Mouse (Mus musculus) CH12.LX (cell line): ENCODE measurements around the gene Olfr1214. TPM values are rescaled to one million over a fixed set of nuclear protein-coding genes. Genes with fewer than 3 reads are reported as not detected.

Experiments
- DNase-seq: peaks from one replicate; pipeline ENCODE4 v3.0.0-alpha.2; 2013; ENCODE audit errors: extremely low read depth
- H3K27ac ChIP-seq: 2 replicates; pipeline ENCODE4 v1.5.1; 2012; ENCODE audit warnings: low read depth, mild to moderate bottlenecking, control low read depth, moderate library complexity; ENCODE audit not compliant: insufficient read depth
- H3K27me3 ChIP-seq: replicated peaks from 2 replicates; pipeline ENCODE3; 2012; ENCODE audit warnings: inconsistent platforms
- H3K36me3 ChIP-seq, 2 experiments: replicated peaks in 1 of 2; 2 replicates each; pipeline versions ENCODE3 to v1.6.1; 2012; ENCODE audit warnings: inconsistent platforms in 1 of 2, low read length in 1 of 2, mild to moderate bottlenecking in 1 of 2, mixed read lengths in 1 of 2, moderate library complexity in 1 of 2; ENCODE audit not compliant: control insufficient read depth in 1 of 2, insufficient read depth in 1 of 2
- H3K4me1 ChIP-seq, 2 experiments: 2 replicates each; pipeline ENCODE4 v1.6.1; 2012; ENCODE audit warnings: inconsistent platforms in 1 of 2, moderate library complexity in 1 of 2; ENCODE audit not compliant: insufficient read depth in 2 of 2, control insufficient read depth in 1 of 2
- H3K4me2 ChIP-seq: 2 replicates; pipeline ENCODE4 v1.6.1; 2012; ENCODE audit warnings: low read depth, mild to moderate bottlenecking, control low read depth; ENCODE audit not compliant: poor library complexity, insufficient read depth, severe bottlenecking
- H3K4me3 ChIP-seq, 3 experiments: fragments of 150-350 bp in 1 of 3; sonication (generic) in 1 of 3; replicated peaks in 1 of 3; 2 replicates each; pipeline versions ENCODE3 to v1.5.1; 2011 to 2012; ENCODE audit warnings: low read depth in 2 of 3, low read length in 2 of 3, mild to moderate bottlenecking in 2 of 3, moderate library complexity in 2 of 3, control low read depth in 1 of 3, improper control_type of control experiment in 1 of 3, inconsistent platforms in 1 of 3, mixed read lengths in 1 of 3; ENCODE audit not compliant: poor library complexity in 1 of 3
- H3K79me2 ChIP-seq: replicated peaks from 2 replicates; pipeline ENCODE4 v1.6.1; 2012; ENCODE audit warnings: mild to moderate bottlenecking, moderate library complexity; ENCODE audit not compliant: control insufficient read depth, poor library complexity, insufficient read depth, severe bottlenecking; ENCODE audit errors: extremely low read depth
- H3K9ac ChIP-seq: 2 replicates; pipeline ENCODE4 v1.6.1; 2012; ENCODE audit warnings: low read depth, mild to moderate bottlenecking, control low read depth, moderate library complexity; ENCODE audit not compliant: insufficient read depth
- H3K9me3 ChIP-seq: replicated peaks from 2 replicates; pipeline ENCODE3; 2012; ENCODE audit warnings: low read length, inconsistent platforms, mixed read lengths
- JUN ChIP-seq: IDR thresholded peaks from 2 replicates; pipeline ENCODE4 v1.6.1; 2011; ENCODE audit warnings: low read depth, mild to moderate bottlenecking, low read length, improper control_type of control experiment, moderate library complexity; ENCODE audit not compliant: insufficient read depth
- JUND ChIP-seq: conservative IDR thresholded peaks from 2 replicates; pipeline ENCODE4 v1.6.1; 2011; ENCODE audit warnings: low read depth, low read length, improper control_type of control experiment
- KAT2A ChIP-seq: IDR thresholded peaks from 2 replicates; pipeline ENCODE4 v1.6.1; 2012; ENCODE audit warnings: low read length, improper control_type of control experiment, inconsistent platforms; ENCODE audit not compliant: insufficient replicate concordance
- MAZ ChIP-seq: IDR thresholded peaks from 2 replicates; pipeline ENCODE4 v1.6.1; 2012; ENCODE audit warnings: low read depth, mild to moderate bottlenecking, inconsistent platforms, low read length, improper control_type of control experiment, moderate library complexity
- PAX5 ChIP-seq: IDR thresholded peaks from 2 replicates; pipeline ENCODE4 v1.6.1; 2012; ENCODE audit warnings: low read length, inconsistent platforms, mixed read lengths
- ZC3H11A ChIP-seq: IDR thresholded peaks from 2 replicates; pipeline ENCODE4 v1.6.1; 2012; ENCODE audit warnings: low read depth, mild to moderate bottlenecking, inconsistent platforms, low read length, improper control_type of control experiment
- dilution Hi-C: fragments of 300-500 bp; cut with MboI; formaldehyde crosslinking; loops from 2 replicates; pipeline ENCODE4 v1.14.3; 2020; ENCODE audit warnings: low sequenced_read_pairs; ENCODE audit not compliant: extremely low pct_unique_long_range_greater_than_20kb, extremely low pct_ligation_motif_present
- in situ Hi-C: fragments of 300-500 bp; cut with MboI; formaldehyde crosslinking; loops from 3 replicates; pipeline ENCODE4 v1.14.3; 2019; ENCODE audit warnings: low sequenced_read_pairs, low pct_ligation_motif_present, low pct_unique_long_range_greater_than_20kb, mixed read lengths
- polyA plus RNA-seq: library from polyadenylated mRNA; unstranded; fragments of >175 nt; gene quantifications from 2 replicates; pipeline ENCODE4 v1.2.1, GENCODE M21; 2012; ENCODE audit warnings: low read depth; ENCODE audit not compliant: insufficient read length
- total RNA-seq, 2 experiments: library from RNA; depleted of rRNA; stranded (reverse); fragments of 300-350 nt in 1 of 2; fragments of >200 nt in 1 of 2; gene quantifications; 2 replicates each; pipeline ENCODE4 v1.2.3; 2012 to 2014

The Olfr1214 gene
- total and polyA plus RNA-seq, 3 experiments = not detected

- no peak for DNase-seq
- no peak within 1 kb of the TSS for H3K9ac ChIP-seq
- no peak within 1 kb of the TSS for H3K4me2 ChIP-seq
- no peaks in the 10 kb centered on the region for H3K79me2 ChIP-seq
- TF ChIP-seq JUN (no peak), ZC3H11A (no peak), MAZ (no peak), PAX5 (no peak), KAT2A (no peak), JUND (no peak)
- H3K27me3 ChIP-seq = no peaks in the 10 kb centered on the region
- H3K9me3 ChIP-seq = peaks cover 16% of the 10 kb centered on the region
- in situ Hi-C loops = no loop called here
- H3K36me3 ChIP-seq = no peaks in the 10 kb centered on the region
- dilution Hi-C loops = no loop called here
- no peaks in the 10 kb centered on the region for H3K4me1 ChIP-seq
- no peak within 1 kb of the TSS for H3K4me3 ChIP-seq
- no peak within 1 kb of the TSS for H3K27ac ChIP-seq
These were observed 54.4 kb downstream of the Olfr1214 start, which contains the start of gene Olfr1211 for GRCm38 (mm10) chr2:88938011-88938410. Olfr1211 (minus strand) TSS chr2:88938111.

Other genes starting within 250 kb of the Olfr1214 start
Only the 20 nearest of the 25 such genes appear.
- not detected in 2 replicates for gene Olfr1202, start 178.2 kb downstream of the Olfr1214 start, total RNA-seq (2012; rRNA removed)
- not detected in 2 replicates for gene Olfr1202, start 178.2 kb downstream of the Olfr1214 start, total RNA-seq (2014; rRNA removed)
- not detected in 2 replicates for gene Olfr1202, start 178.2 kb downstream of the Olfr1214 start, polyA plus RNA-seq
- gene Olfr1205, start 162.9 kb downstream of the Olfr1214 start, total RNA-seq (2012; rRNA removed) = not detected in 2 replicates
- gene Olfr1205, start 162.9 kb downstream of the Olfr1214 start, total RNA-seq (2014; rRNA removed) = not detected in 2 replicates
- gene Olfr1205, start 162.9 kb downstream of the Olfr1214 start, polyA plus RNA-seq = not detected in 2 replicates
- gene Olfr1204, start 143.4 kb downstream of the Olfr1214 start, total RNA-seq (2012; rRNA removed) = not detected in 2 replicates
- gene Olfr1204, start 143.4 kb downstream of the Olfr1214 start, total RNA-seq (2014; rRNA removed) = not detected in 2 replicates
- not detected in 2 replicates for gene Olfr1204, start 143.4 kb downstream of the Olfr1214 start, polyA plus RNA-seq
- gene Olfr1206, start 129.4 kb downstream of the Olfr1214 start, total RNA-seq (2012; rRNA removed) = not detected in 2 replicates
- gene Olfr1206, start 129.4 kb downstream of the Olfr1214 start, total RNA-seq (2014; rRNA removed) = not detected in 2 replicates
- not detected in 2 replicates for gene Olfr1206, start 129.4 kb downstream of the Olfr1214 start, polyA plus RNA-seq
- not detected in 2 replicates for gene Olfr1208, start 90.3 kb downstream of the Olfr1214 start, total RNA-seq (2012; rRNA removed)
- gene Olfr1208, start 90.3 kb downstream of the Olfr1214 start, total RNA-seq (2014; rRNA removed) = not detected in 2 replicates
- not detected in 2 replicates for gene Olfr1208, start 90.3 kb downstream of the Olfr1214 start, polyA plus RNA-seq
- gene Olfr1209, start 77.5 kb downstream of the Olfr1214 start, total RNA-seq (2012; rRNA removed) = not detected in 2 replicates
- gene Olfr1209, start 77.5 kb downstream of the Olfr1214 start, total RNA-seq (2014; rRNA removed) = not detected in 2 replicates
- not detected in 2 replicates for gene Olfr1209, start 77.5 kb downstream of the Olfr1214 start, polyA plus RNA-seq
- not detected in 2 replicates for gene Olfr1211, start 54.5 kb downstream of the Olfr1214 start, total RNA-seq (2012; rRNA removed)
- not detected in 2 replicates for gene Olfr1211, start 54.5 kb downstream of the Olfr1214 start, total RNA-seq (2014; rRNA removed)
- not detected in 2 replicates for gene Olfr1211, start 54.5 kb downstream of the Olfr1214 start, polyA plus RNA-seq
- gene Olfr1212, start 38.7 kb downstream of the Olfr1214 start, total RNA-seq (2012; rRNA removed) = not detected in 2 replicates
- not detected in 2 replicates for gene Olfr1212, start 38.7 kb downstream of the Olfr1214 start, total RNA-seq (2014; rRNA removed)
- gene Olfr1212, start 38.7 kb downstream of the Olfr1214 start, polyA plus RNA-seq = not detected in 2 replicates
- not detected in 2 replicates for gene Gm13762, start 12.4 kb downstream of the Olfr1214 start, total RNA-seq (2012; rRNA removed)
- not detected in 2 replicates for gene Gm13762, start 12.4 kb downstream of the Olfr1214 start, total RNA-seq (2014; rRNA removed)
- not detected in 2 replicates for gene Gm13762, start 12.4 kb downstream of the Olfr1214 start, polyA plus RNA-seq
- gene Olfr1215, start 14.3 kb upstream of the Olfr1214 start, total RNA-seq (2012; rRNA removed) = not detected in 2 replicates
- not detected in 2 replicates for gene Olfr1215, start 14.3 kb upstream of the Olfr1214 start, total RNA-seq (2014; rRNA removed)
- gene Olfr1215, start 14.3 kb upstream of the Olfr1214 start, polyA plus RNA-seq = not detected in 2 replicates
- gene Olfr1216, start 25.7 kb upstream of the Olfr1214 start, total RNA-seq (2012; rRNA removed) = not detected in 2 replicates
- not detected in 2 replicates for gene Olfr1216, start 25.7 kb upstream of the Olfr1214 start, total RNA-seq (2014; rRNA removed)
- not detected in 2 replicates for gene Olfr1216, start 25.7 kb upstream of the Olfr1214 start, polyA plus RNA-seq
- not detected in 2 replicates for gene Olfr1217, start 39.4 kb upstream of the Olfr1214 start, total RNA-seq (2012; rRNA removed)
- gene Olfr1217, start 39.4 kb upstream of the Olfr1214 start, total RNA-seq (2014; rRNA removed) = not detected in 2 replicates
- gene Olfr1217, start 39.4 kb upstream of the Olfr1214 start, polyA plus RNA-seq = not detected in 2 replicates
- not detected in 2 replicates for gene Olfr1218, start 68.5 kb upstream of the Olfr1214 start, total RNA-seq (2012; rRNA removed)
- gene Olfr1218, start 68.5 kb upstream of the Olfr1214 start, total RNA-seq (2014; rRNA removed) = not detected in 2 replicates
- not detected in 2 replicates for gene Olfr1218, start 68.5 kb upstream of the Olfr1214 start, polyA plus RNA-seq
- not detected in 2 replicates for gene Olfr1219, start 90.9 kb upstream of the Olfr1214 start, total RNA-seq (2012; rRNA removed)
- not detected in 2 replicates for gene Olfr1219, start 90.9 kb upstream of the Olfr1214 start, total RNA-seq (2014; rRNA removed)
- gene Olfr1219, start 90.9 kb upstream of the Olfr1214 start, polyA plus RNA-seq = not detected in 2 replicates
- not detected in 2 replicates for gene Olfr1220, start 114.2 kb upstream of the Olfr1214 start, total RNA-seq (2012; rRNA removed)
- not detected in 2 replicates for gene Olfr1220, start 114.2 kb upstream of the Olfr1214 start, total RNA-seq (2014; rRNA removed)
- not detected in 2 replicates for gene Olfr1220, start 114.2 kb upstream of the Olfr1214 start, polyA plus RNA-seq
- not detected in 2 replicates for gene Olfr1221, start 124.6 kb upstream of the Olfr1214 start, total RNA-seq (2012; rRNA removed)
- not detected in 2 replicates for gene Olfr1221, start 124.6 kb upstream of the Olfr1214 start, total RNA-seq (2014; rRNA removed)
- not detected in 2 replicates for gene Olfr1221, start 124.6 kb upstream of the Olfr1214 start, polyA plus RNA-seq
- gene Olfr1222, start 140.4 kb upstream of the Olfr1214 start, total RNA-seq (2012; rRNA removed) = not detected in 2 replicates
- not detected in 2 replicates for gene Olfr1222, start 140.4 kb upstream of the Olfr1214 start, total RNA-seq (2014; rRNA removed)
- gene Olfr1222, start 140.4 kb upstream of the Olfr1214 start, polyA plus RNA-seq = not detected in 2 replicates
- gene Olfr1223, start 158.9 kb upstream of the Olfr1214 start, total RNA-seq (2012; rRNA removed) = not detected in 2 replicates
- gene Olfr1223, start 158.9 kb upstream of the Olfr1214 start, total RNA-seq (2014; rRNA removed) = not detected in 2 replicates
- gene Olfr1223, start 158.9 kb upstream of the Olfr1214 start, polyA plus RNA-seq = not detected in 2 replicates
- not detected in 2 replicates for gene Olfr1224-ps1, start 171.4 kb upstream of the Olfr1214 start, total RNA-seq (2012; rRNA removed)
- gene Olfr1224-ps1, start 171.4 kb upstream of the Olfr1214 start, total RNA-seq (2014; rRNA removed) = not detected in 2 replicates
- gene Olfr1224-ps1, start 171.4 kb upstream of the Olfr1214 start, polyA plus RNA-seq = not detected in 2 replicates
- not detected in 2 replicates for gene Olfr1225, start 182.0 kb upstream of the Olfr1214 start, total RNA-seq (2012; rRNA removed)
- gene Olfr1225, start 182.0 kb upstream of the Olfr1214 start, total RNA-seq (2014; rRNA removed) = not detected in 2 replicates
- gene Olfr1225, start 182.0 kb upstream of the Olfr1214 start, polyA plus RNA-seq = not detected in 2 replicates